Mouse (Mus musculus): Measurements from ENCODE around the gene Hspa2. TPM values are rescaled to one million over a fixed set of nuclear protein-coding genes. Genes with fewer than 3 reads are reported as not detected.

The Hspa2 gene
- polyA plus RNA-seq, 1 experiment from 2014 or later = 4.9 TPM

Other genes starting within 250 kb of the Hspa2 start
- gene Esr2, start 226.9 kb upstream of the Hspa2 start, polyA plus RNA-seq (2016; fragmentation: Nextera tagmentation; extraction: Ambion mirVana) = 0.06 and 0.07 TPM in 2 replicates
- not detected in 2 replicates for gene Tex21, start 157.4 kb upstream of the Hspa2 start, polyA plus RNA-seq (2016; fragmentation: Nextera tagmentation; extraction: Ambion mirVana)
- 82.4 and 91.8 TPM in 2 replicates for gene Mthfd1, start 148.9 kb upstream of the Hspa2 start, polyA plus RNA-seq (2016; fragmentation: Nextera tagmentation; extraction: Ambion mirVana)
- 2.5 and 4.7 TPM in 2 replicates for gene Akap5, start 79.3 kb upstream of the Hspa2 start, polyA plus RNA-seq (2016; fragmentation: Nextera tagmentation; extraction: Ambion mirVana)
- 18.2 and 19.0 TPM in 2 replicates for gene Zbtb25, start 34.6 kb upstream of the Hspa2 start, polyA plus RNA-seq (2016; fragmentation: Nextera tagmentation; extraction: Ambion mirVana)
- 7.2 and 7.9 TPM in 2 replicates for gene Zbtb1, start 33.9 kb upstream of the Hspa2 start, polyA plus RNA-seq (2016; fragmentation: Nextera tagmentation; extraction: Ambion mirVana)
- 0.33 and 0.71 TPM in 2 replicates for gene Ppp1r36, start 13.4 kb downstream of the Hspa2 start, polyA plus RNA-seq (2016; fragmentation: Nextera tagmentation; extraction: Ambion mirVana)
- 1.1 and 1.5 TPM in 2 replicates for gene Plekhg3, start 126.7 kb downstream of the Hspa2 start, polyA plus RNA-seq (2016; fragmentation: Nextera tagmentation; extraction: Ambion mirVana)